In genomic region chr7:19359299-19359891, GRCm38 (mm10) we compare ENCODE assay signal across 8 mouse cellular contexts. TPM values are rescaled to one million over a fixed set of nuclear protein-coding genes. Genes with fewer than 3 reads are reported as not detected.
DNase-seq lines count a peak whose midpoint lies in the region; ATAC-seq and TF ChIP-seq lines count a peak whose summit lies in the region.

TSS of gene Cd3eap (minus strand) at chr7:19359483.
TSS of gene Ppp1r13l (plus strand) at chr7:19359749.

- peak; percentile 84 for DNase-seq in c-Kit-positive CD71-positive TER-119-negative erythroid progenitor cells, embryonic 14.5 days (ENCODE audit: low read depth)
- peak; percentile 90 for DNase-seq in heart, postnatal 0 days (ENCODE audit: low spot score)
- peak; percentile 88 to 93 for DNase-seq in kidney, postnatal 36 days
- DNase-seq in liver, embryonic 14.5 days (ENCODE audit: low read depth in 3 of 3, low spot score in 3 of 3), result peak; percentile 70 to 81 (median 70)
- DNase-seq in neural tube, embryonic 11.5 days (ENCODE audit: low spot score), result peak; percentile 89
- peak; percentile 88 for DNase-seq in stomach, postnatal 0 days (ENCODE audit: low spot score)

- TF ChIP-seq EP300 in ES-Bruce4 (IDR thresholded peaks at IDR 0.05; ENCODE audit: insufficient read depth, low read depth, low read length), result no peak
- 0 out of 2 replicates have a peak, but pooled peaks have one; percentile 70 for TF ChIP-seq EP300 in heart, postnatal 0 days (IDR thresholded peaks at IDR 0.05; ENCODE audit: low read depth)
- TF ChIP-seq EP300 in liver, embryonic 14.5 days (IDR thresholded peaks at IDR 0.05; ENCODE audit: low read depth), result peak; percentile 22; the same call in 1 of the 2 replicates
- TF ChIP-seq EP300 in stomach, postnatal 0 days (optimal IDR thresholded peaks at IDR 0.05), result peak; percentile 16

- peak; percentile 22 for TF ChIP-seq POLR2A in ES-Bruce4 (IDR thresholded peaks at IDR 0.05; ENCODE audit: insufficient read depth, low read length)

- H3K4me3 ChIP-seq in ES-Bruce4 (ENCODE audit: low read depth, low read length), result peak within 1 kb of the TSS; percentile 78
- H3K4me3 ChIP-seq in forebrain, embryonic 12.5 days (replicated peaks), result peak within 1 kb of the TSS; percentile 66
- peak within 1 kb of the TSS; percentile 62 for H3K4me3 ChIP-seq in heart, postnatal 0 days (ENCODE audit: low read depth, low read length)
- H3K4me3 ChIP-seq in liver, embryonic 14.5 days (ENCODE audit: insufficient read depth in 1 of 2, low read depth in 2 of 2, low read length in 2 of 2), result peak within 1 kb of the TSS; percentile 71 to 76
- peak within 1 kb of the TSS; percentile 49 for H3K4me3 ChIP-seq in neural tube, embryonic 11.5 days (ENCODE audit: low read depth, low read length)
- peak within 1 kb of the TSS; percentile 73 for H3K4me3 ChIP-seq in stomach, postnatal 0 days (ENCODE audit: low read depth, low read length)

- no peaks in the 10 kb centered on the region for H3K9me3 ChIP-seq in ES-Bruce4 (replicated peaks; ENCODE audit: control insufficient read depth, insufficient read depth, low read length, poor library complexity, severe bottlenecking)
- H3K9me3 ChIP-seq in forebrain, embryonic 12.5 days, result no peaks in the 10 kb centered on the region
- H3K9me3 ChIP-seq in heart, postnatal 0 days (replicated peaks; ENCODE audit: control insufficient read depth, low read length), result no peaks in the 10 kb centered on the region
- no peaks in the 10 kb centered on the region for H3K9me3 ChIP-seq in liver, embryonic 14.5 days (ENCODE audit: control insufficient read depth, low read length)
- no peaks in the 10 kb centered on the region for H3K9me3 ChIP-seq in neural tube, embryonic 11.5 days (ENCODE audit: control insufficient read depth, low read length)
- H3K9me3 ChIP-seq in stomach, postnatal 0 days (ENCODE audit: control insufficient read depth, low read length), result no peaks in the 10 kb centered on the region

- peak within 1 kb of the TSS; percentile 97 for H3K4me2 ChIP-seq in forebrain, embryonic 12.5 days
- peak within 1 kb of the TSS; percentile 79 for H3K4me2 ChIP-seq in heart, postnatal 0 days (ENCODE audit: low read depth, low read length)
- peak within 1 kb of the TSS; percentile 100 for H3K4me2 ChIP-seq in liver, embryonic 14.5 days (ENCODE audit: low read depth)
- H3K4me2 ChIP-seq in neural tube, embryonic 11.5 days (ENCODE audit: low read depth), result peak within 1 kb of the TSS; percentile 95
- H3K4me2 ChIP-seq in stomach, postnatal 0 days (replicated peaks; ENCODE audit: low read depth), result peak within 1 kb of the TSS; percentile 92

- peaks cover 1% of the 10 kb centered on the region for H3K4me1 ChIP-seq in ES-Bruce4 (ENCODE audit: control insufficient read depth, insufficient read depth, low read length)
- peaks cover 46% of the 10 kb centered on the region for H3K4me1 ChIP-seq in forebrain, embryonic 12.5 days
- H3K4me1 ChIP-seq in heart, postnatal 0 days (ENCODE audit: control insufficient read depth, insufficient read depth), result peaks cover 18% of the 10 kb centered on the region
- peaks cover 19 to 27% of the 10 kb centered on the region in 2 experiments for H3K4me1 ChIP-seq in liver, embryonic 14.5 days (replicated peaks; ENCODE audit: control insufficient read depth in 2 of 2, insufficient read depth in 2 of 2, low read length in 1 of 2)
- no peaks in the 10 kb centered on the region; the same call in 1 of the 2 replicates for H3K4me1 ChIP-seq in neural tube, embryonic 11.5 days (ENCODE audit: control insufficient read depth, insufficient read depth, low read length)
- peaks cover 3% of the 10 kb centered on the region; the same call in 1 of the 2 replicates for H3K4me1 ChIP-seq in stomach, postnatal 0 days (replicated peaks; ENCODE audit: control insufficient read depth, insufficient read depth)

- ATAC-seq in forebrain, embryonic 12.5 days (ENCODE audit: low FRiP score), result peak; percentile 77
- peak; percentile 40 for ATAC-seq in heart, postnatal 0 days (ENCODE audit: insufficient read depth, low read depth)
- ATAC-seq in liver, embryonic 14.5 days (ENCODE audit: insufficient read depth), result peak; percentile 74
- peak; percentile 70 for ATAC-seq in neural tube, embryonic 11.5 days (ENCODE audit: insufficient read depth, low FRiP score, low TSS enrichment)
- ATAC-seq in stomach, postnatal 0 days (ENCODE audit: low FRiP score, low TSS enrichment), result peak; percentile 56

- TF ChIP-seq CTCF in ES-Bruce4 (IDR thresholded peaks at IDR 0.05; ENCODE audit: low read depth, low read length), result no peak
- TF ChIP-seq CTCF in heart, postnatal 0 days (IDR thresholded peaks at IDR 0.05; ENCODE audit: low read depth), result no peak
- TF ChIP-seq CTCF in liver, embryonic 14.5 days (IDR thresholded peaks at IDR 0.05; ENCODE audit: low read depth), result no peak
- TF ChIP-seq CTCF in stomach, postnatal 0 days (IDR thresholded peaks at IDR 0.05; ENCODE audit: low read depth), result no peak

- no peak within 1 kb of the TSS for H3K27ac ChIP-seq in ES-Bruce4 (ENCODE audit: insufficient read depth, low read length)
- peak within 1 kb of the TSS; percentile 47; the same call in 1 of the 2 replicates for H3K27ac ChIP-seq in forebrain, embryonic 12.5 days
- H3K27ac ChIP-seq in heart, postnatal 0 days (ENCODE audit: low read depth), result peak within 1 kb of the TSS; percentile 87
- H3K27ac ChIP-seq in liver, embryonic 14.5 days, result peak within 1 kb of the TSS; percentile 62
- H3K27ac ChIP-seq in neural tube, embryonic 11.5 days (ENCODE audit: low read depth, low read length), result no peak within 1 kb of the TSS
- H3K27ac ChIP-seq in stomach, postnatal 0 days (replicated peaks), result peak within 1 kb of the TSS; percentile 88

- H3K36me3 ChIP-seq in ES-Bruce4 (ENCODE audit: control insufficient read depth, insufficient read depth, low read length, poor library complexity, severe bottlenecking), result peaks cover 4% of the 10 kb centered on the region
- peaks cover 31% of the 10 kb centered on the region for H3K36me3 ChIP-seq in forebrain, embryonic 12.5 days (replicated peaks)
- peaks cover 17% of the 10 kb centered on the region for H3K36me3 ChIP-seq in heart, postnatal 0 days (replicated peaks; ENCODE audit: control insufficient read depth, insufficient read depth, low read length)
- H3K36me3 ChIP-seq in liver, embryonic 14.5 days (replicated peaks; ENCODE audit: control insufficient read depth, insufficient read depth, low read depth), result peaks cover 5% of the 10 kb centered on the region; the same call in 1 of the 2 replicates
- peaks cover 7% of the 10 kb centered on the region for H3K36me3 ChIP-seq in neural tube, embryonic 11.5 days (ENCODE audit: control insufficient read depth, insufficient read depth, low read length)
- peaks cover 2% of the 10 kb centered on the region; the same call in 1 of the 2 replicates for H3K36me3 ChIP-seq in stomach, postnatal 0 days (ENCODE audit: control insufficient read depth, insufficient read depth, low read length)

- WGBS in forebrain, embryonic 12.5 days, result under 1% methylated on average over 31 of the region's 31 CpGs
- under 1% methylated on average over 31 of the region's 31 CpGs for WGBS in heart, postnatal 0 days
- under 1% methylated on average over 31 of the region's 31 CpGs for WGBS in liver, embryonic 14.5 days (ENCODE audit: insufficient replicate concordance)
- WGBS in neural tube, embryonic 11.5 days, result under 1% methylated on average over 31 of the region's 31 CpGs
- WGBS in stomach, postnatal 0 days, result under 1% methylated on average over 31 of the region's 31 CpGs

- peak within 1 kb of the TSS; percentile 19 for H3K9ac ChIP-seq in ES-Bruce4 (ENCODE audit: low read depth, poor library complexity, severe bottlenecking)
- H3K9ac ChIP-seq in forebrain, embryonic 12.5 days, result peak within 1 kb of the TSS; percentile 73
- H3K9ac ChIP-seq in heart, postnatal 0 days (replicated peaks; ENCODE audit: low read depth, low read length), result peak within 1 kb of the TSS; percentile 66
- H3K9ac ChIP-seq in liver, embryonic 14.5 days (replicated peaks), result peak within 1 kb of the TSS; percentile 64
- peak within 1 kb of the TSS; percentile 54 for H3K9ac ChIP-seq in neural tube, embryonic 11.5 days (ENCODE audit: low read length)
- peak within 1 kb of the TSS; percentile 73 for H3K9ac ChIP-seq in stomach, postnatal 0 days (ENCODE audit: low read length)

- H3K27me3 ChIP-seq in ES-Bruce4 (ENCODE audit: control insufficient read depth, insufficient read depth, low read length, poor library complexity, severe bottlenecking), result no peaks in the 10 kb centered on the region
- peaks cover 16% of the 10 kb centered on the region for H3K27me3 ChIP-seq in forebrain, embryonic 12.5 days
- H3K27me3 ChIP-seq in heart, postnatal 0 days (ENCODE audit: control insufficient read depth, insufficient read depth, low read length), result no peaks in the 10 kb centered on the region
- H3K27me3 ChIP-seq in liver, embryonic 14.5 days (ENCODE audit: control insufficient read depth, insufficient read depth, low read length), result no peaks in the 10 kb centered on the region
- H3K27me3 ChIP-seq in neural tube, embryonic 11.5 days (ENCODE audit: control insufficient read depth, insufficient read depth, low read length), result no peaks in the 10 kb centered on the region
- no peaks in the 10 kb centered on the region for H3K27me3 ChIP-seq in stomach, postnatal 0 days (ENCODE audit: control insufficient read depth, insufficient read depth, low read length)

RNA-seq across cellular contexts. Expression of gene Cd3eap, which starts in this region (rescaled TPM):
- polyA plus RNA-seq in ES-Bruce4 (2011; ENCODE audit: insufficient read depth, insufficient read length, low read depth, missing spikeins), result 14.6 and 16.8 TPM in 2 replicates
- 24.7 and 24.8 TPM in 2 replicates for polyA plus RNA-seq in forebrain, embryonic 12.5 days (2016; fragmentation: Nextera tagmentation; extraction: Ambion mirVana)
- total RNA-seq in heart, postnatal 0 days (2014; rRNA removed; ENCODE audit: low replicate concordance), result 1.9 and 3.2 TPM in 2 replicates
- 11.1 and 11.7 TPM in 2 replicates for polyA plus RNA-seq in heart, postnatal 0 days (2015; fragmentation: Nextera tagmentation; extraction: Ambion mirVana)
- 4.5 and 6.7 TPM in 2 replicates for polyA plus RNA-seq in liver, embryonic 14.5 days (2012; rRNA removed)
- 7.2 and 7.8 TPM in 2 replicates for polyA plus RNA-seq in liver, embryonic 14.5 days (2014; fragmentation: Nextera tagmentation; extraction: Ambion mirVana)
- polyA plus RNA-seq in neural tube, embryonic 11.5 days (2014; fragmentation: Nextera tagmentation; extraction: Ambion mirVana), result 17.8 and 18.0 TPM in 2 replicates
- 13.4 and 13.6 TPM in 2 replicates for polyA plus RNA-seq in stomach, postnatal 0 days (2015; fragmentation: Nextera tagmentation; extraction: Ambion mirVana)

RNA-seq across cellular contexts. Expression of gene Ppp1r13l, which starts in this region (rescaled TPM):
- 21.9 and 25.5 TPM in 2 replicates for polyA plus RNA-seq in ES-Bruce4 (2011; ENCODE audit: insufficient read depth, insufficient read length, low read depth, missing spikeins)
- 4.8 and 5.3 TPM in 2 replicates for polyA plus RNA-seq in forebrain, embryonic 12.5 days (2016; fragmentation: Nextera tagmentation; extraction: Ambion mirVana)
- 11.8 and 13.5 TPM in 2 replicates for total RNA-seq in heart, postnatal 0 days (2014; rRNA removed; ENCODE audit: low replicate concordance)
- 12.0 and 14.0 TPM in 2 replicates for polyA plus RNA-seq in heart, postnatal 0 days (2015; fragmentation: Nextera tagmentation; extraction: Ambion mirVana)
- 2.3 TPM in 2 replicates for polyA plus RNA-seq in liver, embryonic 14.5 days (2012; rRNA removed)
- polyA plus RNA-seq in liver, embryonic 14.5 days (2014; fragmentation: Nextera tagmentation; extraction: Ambion mirVana), result 0.65 and 1.0 TPM in 2 replicates
- 3.4 and 4.7 TPM in 2 replicates for polyA plus RNA-seq in neural tube, embryonic 11.5 days (2014; fragmentation: Nextera tagmentation; extraction: Ambion mirVana)
- 10.3 and 12.2 TPM in 2 replicates for polyA plus RNA-seq in stomach, postnatal 0 days (2015; fragmentation: Nextera tagmentation; extraction: Ambion mirVana)

Comparison
In these comparisons a context has a peak if more than half of its experiments do, and no peak if none do; other contexts are left out.
1. H3K27ac ChIP-seq: peak in forebrain, embryonic 12.5 days (single experiment), heart, postnatal 0 days (single experiment), liver, embryonic 14.5 days (single experiment) and stomach, postnatal 0 days (single experiment); none in ES-Bruce4 (single experiment) and neural tube, embryonic 11.5 days (single experiment).
2. H3K9ac ChIP-seq: peak in every context shown above with its lines; median percentile 73 in forebrain, embryonic 12.5 days; 73 in stomach, postnatal 0 days; 66 in heart, postnatal 0 days; 64 in liver, embryonic 14.5 days; 54 in neural tube, embryonic 11.5 days; 19 in ES-Bruce4.
3. Peak in every context shown above with its lines, with median percentiles within 50 percentile points of each other: H3K4me3 ChIP-seq, DNase-seq, ATAC-seq and H3K4me2 ChIP-seq.